8 mouse cellular contexts compared by ENCODE assay signal in the genomic region with DNA sequence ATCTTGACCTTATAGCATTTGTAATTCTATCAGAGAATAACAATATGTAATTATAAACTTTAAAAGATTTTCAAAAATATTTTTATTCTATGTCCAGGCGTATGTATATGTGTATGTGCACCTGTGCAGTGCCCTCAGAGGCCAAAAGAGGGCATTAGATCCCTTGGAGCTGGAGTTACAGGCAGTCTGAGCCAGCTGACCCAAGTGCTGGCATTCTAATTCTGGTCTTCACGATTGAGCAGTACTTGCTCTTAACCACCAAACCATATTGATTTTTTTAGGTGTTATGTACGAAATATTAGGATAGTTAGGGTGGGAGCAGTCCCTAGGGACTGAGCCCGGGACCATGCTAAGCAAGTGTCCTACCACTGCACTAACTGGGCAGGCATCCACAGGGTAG. TPM values are rescaled to one million over a fixed set of nuclear protein-coding genes. Genes with fewer than 3 reads are reported as not detected.
A peak's percentile ranks its signal among the peaks of the same experiment; 100 is the strongest.
DNase-seq lines count a peak whose midpoint lies in the region; ATAC-seq and TF ChIP-seq lines count a peak whose summit lies in the region.

No protein-coding gene starts in this region.

- TF ChIP-seq POLR2A in thymus, adult 2 months (IDR thresholded peaks at IDR 0.05; ENCODE audit: control insufficient read depth, extremely low read depth, insufficient read depth, low read length, poor library complexity): no peak

- H3K9ac ChIP-seq in lung, postnatal 0 days (replicated peaks; ENCODE audit: low read depth): no peak overlapping the region
- H3K9ac ChIP-seq in embryonic facial prominence, embryonic 11.5 days (replicated peaks; ENCODE audit: low read length): no peak overlapping the region
- no peak overlapping the region for H3K9ac ChIP-seq in intestine, embryonic 15.5 days
- no peak overlapping the region for H3K9ac ChIP-seq in neural tube, embryonic 12.5 days

- WGBS in lung, postnatal 0 days: 85% methylated on average over 4 of the region's 4 CpGs
- 81% methylated on average over 4 of the region's 4 CpGs for WGBS in embryonic facial prominence, embryonic 11.5 days
- WGBS in intestine, embryonic 15.5 days: 80% methylated on average over 4 of the region's 4 CpGs
- 84% methylated on average over 4 of the region's 4 CpGs for WGBS in neural tube, embryonic 12.5 days
- WGBS in thymus, adult 2 months: 88% methylated on average over 4 of the region's 4 CpGs

- no peak overlapping the region for H3K4me2 ChIP-seq in lung, postnatal 0 days (replicated peaks; ENCODE audit: low read depth, low read length)
- no peak overlapping the region for H3K4me2 ChIP-seq in embryonic facial prominence, embryonic 11.5 days (ENCODE audit: low read depth, low read length)
- H3K4me2 ChIP-seq in intestine, embryonic 15.5 days (replicated peaks): peak overlapping the region; percentile 73
- H3K4me2 ChIP-seq in neural tube, embryonic 12.5 days (replicated peaks): peak overlapping the region; percentile 78

- no peak for DNase-seq in lung, postnatal 0 days (ENCODE audit: low spot score)
- DNase-seq in lung, postnatal 10 days: no peak
- no peak for DNase-seq in embryonic facial prominence, embryonic 11.5 days (ENCODE audit: low spot score)
- DNase-seq in retina, embryonic 14.5 days (ENCODE audit: low spot score): no peak
- DNase-seq in thymus, adult 2 months: no peak
- no peak for DNase-seq in right cerebral cortex, postnatal 4 days

- TF ChIP-seq EP300 in lung, postnatal 0 days (IDR thresholded peaks at IDR 0.05): no peak

- H3K27me3 ChIP-seq in lung, postnatal 0 days (replicated peaks; ENCODE audit: insufficient read depth, low read length): no peaks in the 10 kb centered on the region
- H3K27me3 ChIP-seq in embryonic facial prominence, embryonic 11.5 days (ENCODE audit: control insufficient read depth, insufficient read depth, low read length): no peaks in the 10 kb centered on the region
- no peaks in the 10 kb centered on the region for H3K27me3 ChIP-seq in intestine, embryonic 15.5 days (replicated peaks)
- H3K27me3 ChIP-seq in neural tube, embryonic 12.5 days (replicated peaks): no peaks in the 10 kb centered on the region
- H3K27me3 ChIP-seq in thymus, adult 2 months (ENCODE audit: control insufficient read depth, insufficient read depth, low read length): no peaks in the 10 kb centered on the region

- H3K4me3 ChIP-seq in lung, postnatal 0 days (ENCODE audit: low read depth, low read length): no peak overlapping the region
- H3K4me3 ChIP-seq in embryonic facial prominence, embryonic 11.5 days (ENCODE audit: low read depth, low read length): 0 out of 2 replicates have a peak overlapping the region, but pooled peaks have one; percentile 63
- H3K4me3 ChIP-seq in intestine, embryonic 15.5 days (replicated peaks): peak overlapping the region; percentile 59; the same call in 1 of the 2 replicates
- no peak overlapping the region for H3K4me3 ChIP-seq in neural tube, embryonic 12.5 days
- H3K4me3 ChIP-seq in thymus, adult 2 months (ENCODE audit: control insufficient read depth, insufficient read depth, low read length): no peak overlapping the region

- no peaks in the 10 kb centered on the region for H3K9me3 ChIP-seq in lung, postnatal 0 days (ENCODE audit: low read length)
- no peaks in the 10 kb centered on the region for H3K9me3 ChIP-seq in embryonic facial prominence, embryonic 11.5 days (replicated peaks; ENCODE audit: control insufficient read depth, low read length)
- H3K9me3 ChIP-seq in intestine, embryonic 15.5 days: no peaks in the 10 kb centered on the region
- no peaks in the 10 kb centered on the region for H3K9me3 ChIP-seq in neural tube, embryonic 12.5 days

- no peak for ATAC-seq in lung, postnatal 0 days
- ATAC-seq in embryonic facial prominence, embryonic 11.5 days (replicated peaks; ENCODE audit: insufficient number of reproducible peaks, low FRiP score, low TSS enrichment, low read depth): no peak
- no peak for ATAC-seq in intestine, embryonic 15.5 days
- ATAC-seq in neural tube, embryonic 12.5 days (ENCODE audit: low FRiP score, low read depth): no peak

- H3K27ac ChIP-seq in lung, postnatal 0 days (ENCODE audit: low read length): no peak overlapping the region
- H3K27ac ChIP-seq in embryonic facial prominence, embryonic 11.5 days (replicated peaks; ENCODE audit: low read depth, low read length): no peak overlapping the region
- H3K27ac ChIP-seq in intestine, embryonic 15.5 days: no peak overlapping the region
- no peak overlapping the region for H3K27ac ChIP-seq in neural tube, embryonic 12.5 days
- no peak overlapping the region for H3K27ac ChIP-seq in thymus, adult 2 months (ENCODE audit: control insufficient read depth, insufficient read depth, low read length)

- peak; percentile 47 for TF ChIP-seq CTCF in lung, postnatal 0 days (IDR thresholded peaks at IDR 0.05)
- no peak for TF ChIP-seq CTCF in thymus, adult 2 months (IDR thresholded peaks at IDR 0.05; ENCODE audit: borderline replicate concordance, control insufficient read depth, extremely low read depth, insufficient read depth, low read length, poor library complexity)

- no peaks in the 10 kb centered on the region for H3K36me3 ChIP-seq in lung, postnatal 0 days (ENCODE audit: insufficient read depth, low read length)
- no peaks in the 10 kb centered on the region for H3K36me3 ChIP-seq in embryonic facial prominence, embryonic 11.5 days (replicated peaks; ENCODE audit: control insufficient read depth, insufficient read depth, low read depth, low read length)
- H3K36me3 ChIP-seq in intestine, embryonic 15.5 days: no peaks in the 10 kb centered on the region
- H3K36me3 ChIP-seq in neural tube, embryonic 12.5 days: no peaks in the 10 kb centered on the region
- no peaks in the 10 kb centered on the region for H3K36me3 ChIP-seq in thymus, adult 2 months (ENCODE audit: control insufficient read depth, insufficient read depth, low read length)

- H3K4me1 ChIP-seq in lung, postnatal 0 days (ENCODE audit: insufficient read depth, low read depth, low read length): 0 out of 2 replicates have a peak, but pooled peaks cover 3% of the 10 kb centered on the region
- no peaks in the 10 kb centered on the region for H3K4me1 ChIP-seq in embryonic facial prominence, embryonic 11.5 days (ENCODE audit: control insufficient read depth, insufficient read depth, low read length)
- peaks cover 18% of the 10 kb centered on the region for H3K4me1 ChIP-seq in intestine, embryonic 15.5 days (replicated peaks)
- 0 out of 2 replicates have a peak, but pooled peaks cover 2% of the 10 kb centered on the region for H3K4me1 ChIP-seq in neural tube, embryonic 12.5 days
- no peaks in the 10 kb centered on the region for H3K4me1 ChIP-seq in thymus, adult 2 months (replicated peaks; ENCODE audit: control insufficient read depth, insufficient read depth, low read length)

RNA-seq across cellular contexts. Expression of gene Sgf29, which starts 0.6 kb away (rescaled TPM):
- polyA plus RNA-seq in lung, postnatal 0 days (2015; fragmentation: Nextera tagmentation; extraction: Ambion mirVana): 42.9 and 49.5 TPM in 2 replicates
- polyA plus RNA-seq in embryonic facial prominence, embryonic 11.5 days (2014; fragmentation: Nextera tagmentation; extraction: Ambion mirVana): 51.2 and 53.7 TPM in 2 replicates
- 45.2 and 51.7 TPM in 2 replicates for polyA plus RNA-seq in intestine, embryonic 15.5 days (2015; fragmentation: Nextera tagmentation; extraction: Ambion mirVana)
- polyA plus RNA-seq in neural tube, embryonic 12.5 days (2016; fragmentation: Nextera tagmentation; extraction: Ambion mirVana): 40.0 and 53.2 TPM in 2 replicates
- polyA plus RNA-seq in thymus, adult 2 months (2012; rRNA removed): 72.9 and 99.6 TPM in 2 replicates

RNA-seq across cellular contexts. Expression of gene Nupr1, which starts 17.8 kb away (rescaled TPM):
- 266 and 308 TPM in 2 replicates for polyA plus RNA-seq in lung, postnatal 0 days (2015; fragmentation: Nextera tagmentation; extraction: Ambion mirVana)
- polyA plus RNA-seq in embryonic facial prominence, embryonic 11.5 days (2014; fragmentation: Nextera tagmentation; extraction: Ambion mirVana): 3.4 and 4.3 TPM in 2 replicates
- polyA plus RNA-seq in intestine, embryonic 15.5 days (2015; fragmentation: Nextera tagmentation; extraction: Ambion mirVana): 53.4 and 111 TPM in 2 replicates
- 2.9 and 4.5 TPM in 2 replicates for polyA plus RNA-seq in neural tube, embryonic 12.5 days (2016; fragmentation: Nextera tagmentation; extraction: Ambion mirVana)
- polyA plus RNA-seq in thymus, adult 2 months (2012; rRNA removed): 5.2 and 7.1 TPM in 2 replicates

RNA-seq across cellular contexts. Expression of gene Sult1a1, which starts 27.7 kb away (rescaled TPM):
- 57.1 and 58.4 TPM in 2 replicates for polyA plus RNA-seq in lung, postnatal 0 days (2015; fragmentation: Nextera tagmentation; extraction: Ambion mirVana)
- polyA plus RNA-seq in embryonic facial prominence, embryonic 11.5 days (2014; fragmentation: Nextera tagmentation; extraction: Ambion mirVana): 0.15 and 0.70 TPM in 2 replicates
- 5.5 and 6.1 TPM in 2 replicates for polyA plus RNA-seq in intestine, embryonic 15.5 days (2015; fragmentation: Nextera tagmentation; extraction: Ambion mirVana)
- polyA plus RNA-seq in neural tube, embryonic 12.5 days (2016; fragmentation: Nextera tagmentation; extraction: Ambion mirVana): 0.54 and 0.79 TPM in 2 replicates
- 8.6 and 14.8 TPM in 2 replicates for polyA plus RNA-seq in thymus, adult 2 months (2012; rRNA removed)

RNA-seq across cellular contexts. Expression of gene Bola2, which starts 46.7 kb away (rescaled TPM):
- polyA plus RNA-seq in lung, postnatal 0 days (2015; fragmentation: Nextera tagmentation; extraction: Ambion mirVana): 76.1 and 77.4 TPM in 2 replicates
- polyA plus RNA-seq in embryonic facial prominence, embryonic 11.5 days (2014; fragmentation: Nextera tagmentation; extraction: Ambion mirVana): 143 and 147 TPM in 2 replicates
- polyA plus RNA-seq in intestine, embryonic 15.5 days (2015; fragmentation: Nextera tagmentation; extraction: Ambion mirVana): 118 and 120 TPM in 2 replicates
- 160 and 164 TPM in 2 replicates for polyA plus RNA-seq in neural tube, embryonic 12.5 days (2016; fragmentation: Nextera tagmentation; extraction: Ambion mirVana)
- 45.6 and 51.3 TPM in 2 replicates for polyA plus RNA-seq in thymus, adult 2 months (2012; rRNA removed)

RNA-seq across cellular contexts. Expression of gene Slx1b, which starts 47.1 kb away (rescaled TPM):
- polyA plus RNA-seq in lung, postnatal 0 days (2015; fragmentation: Nextera tagmentation; extraction: Ambion mirVana): 9.2 and 10.4 TPM in 2 replicates
- polyA plus RNA-seq in embryonic facial prominence, embryonic 11.5 days (2014; fragmentation: Nextera tagmentation; extraction: Ambion mirVana): 10.0 and 10.4 TPM in 2 replicates
- polyA plus RNA-seq in intestine, embryonic 15.5 days (2015; fragmentation: Nextera tagmentation; extraction: Ambion mirVana): 8.1 and 9.1 TPM in 2 replicates
- 17.9 and 19.0 TPM in 2 replicates for polyA plus RNA-seq in neural tube, embryonic 12.5 days (2016; fragmentation: Nextera tagmentation; extraction: Ambion mirVana)
- 34.6 and 36.7 TPM in 2 replicates for polyA plus RNA-seq in thymus, adult 2 months (2012; rRNA removed)

Comparison
In these comparisons a context has a peak if more than half of its experiments do, and no peak if none do; other contexts are left out.
1. H3K4me2 ChIP-seq: peak in intestine, embryonic 15.5 days (single experiment) and neural tube, embryonic 12.5 days (single experiment); none in lung, postnatal 0 days (single experiment) and embryonic facial prominence, embryonic 11.5 days (single experiment).
2. H3K4me3 ChIP-seq: peak in embryonic facial prominence, embryonic 11.5 days (single experiment) and intestine, embryonic 15.5 days (single experiment); none in lung, postnatal 0 days (single experiment), neural tube, embryonic 12.5 days (single experiment) and thymus, adult 2 months (single experiment).